Mouse (Mus musculus): Measurements from ENCODE around the gene Fam83b.

The Fam83b gene

DNA sequence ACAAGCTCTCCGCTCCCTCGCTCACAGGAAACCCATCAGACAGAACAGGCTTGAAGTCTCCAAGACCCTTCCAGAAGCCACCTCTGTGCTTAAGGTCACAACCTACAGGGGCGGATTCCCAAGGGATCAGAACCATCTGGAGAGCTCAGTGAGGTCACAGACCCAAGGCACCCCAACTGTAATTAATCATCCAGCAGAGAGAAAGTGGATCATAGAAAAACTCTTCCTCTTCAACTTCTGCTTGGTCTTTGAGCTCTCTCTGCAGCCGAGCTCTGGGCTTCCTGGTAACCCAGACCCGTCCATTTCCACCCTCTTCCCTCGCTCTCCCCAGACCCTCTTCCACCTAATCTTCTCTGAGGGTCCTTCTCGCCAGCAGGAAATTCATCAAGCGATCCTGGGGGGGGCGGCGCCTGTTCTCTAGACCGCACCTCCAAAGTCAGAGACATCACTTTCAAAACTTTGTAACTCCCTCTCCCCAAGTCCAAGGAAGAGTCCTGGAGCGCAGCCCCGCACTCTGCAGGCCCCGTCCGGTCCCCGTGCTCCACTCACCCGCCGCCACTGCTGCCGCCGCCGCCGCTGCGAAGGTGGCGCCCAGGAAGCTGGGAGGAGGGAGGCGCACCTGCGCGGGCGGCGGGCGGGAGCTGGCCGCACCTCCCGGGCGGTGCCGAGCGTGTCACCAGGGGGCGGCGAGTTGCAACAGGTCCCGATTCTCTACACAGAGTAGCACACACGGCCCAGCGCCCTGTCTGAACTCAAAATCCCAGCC lies at the start of gene Fam83b:
TSS of gene Fam83b (minus strand) at position 602 of the 766 bp plus-strand sequence.
- peak in 1 of 2 experiments; percentile 14 for DNase-seq

DNA sequence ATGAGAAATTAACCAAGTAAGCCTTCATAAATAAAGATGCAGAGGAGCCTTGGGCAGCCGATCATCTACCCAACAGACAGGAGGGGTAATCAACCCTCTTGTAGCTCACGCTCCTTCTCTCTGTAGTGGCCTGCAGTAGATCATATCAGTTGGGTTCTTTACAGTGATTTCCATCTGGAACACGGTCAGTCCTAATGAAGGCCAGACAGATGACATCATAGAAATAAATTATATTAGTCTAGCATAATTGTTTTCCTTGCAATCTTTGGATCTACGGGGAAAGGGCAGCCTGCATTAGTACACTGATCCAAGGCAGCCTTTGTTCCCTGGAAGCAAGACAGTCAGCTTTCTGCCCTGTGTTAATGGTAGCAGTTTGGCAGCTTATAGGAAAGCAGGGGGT lies 47.2 kb upstream of the Fam83b start:
- DNase-seq = no peak

DNA sequence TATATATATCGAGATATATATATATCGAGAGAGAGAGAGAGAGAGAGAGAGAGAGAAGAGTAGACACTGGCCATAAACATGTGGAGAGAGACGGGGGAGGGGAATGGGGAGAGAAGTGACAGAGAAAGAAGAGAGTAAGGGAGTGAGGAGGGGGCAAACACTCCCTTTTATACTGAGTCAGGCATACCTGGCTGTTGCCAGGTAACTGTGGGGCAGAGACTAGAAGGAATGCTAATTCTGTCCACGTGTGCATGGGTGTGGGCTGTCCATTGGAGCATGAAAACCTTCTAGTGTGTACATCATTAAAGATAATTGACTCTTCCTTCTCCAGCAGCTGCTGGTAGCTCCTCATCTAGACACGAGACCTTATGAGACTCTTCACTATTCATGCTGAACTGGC lies 36.8 kb upstream of the Fam83b start:
- no peak for DNase-seq

DNA sequence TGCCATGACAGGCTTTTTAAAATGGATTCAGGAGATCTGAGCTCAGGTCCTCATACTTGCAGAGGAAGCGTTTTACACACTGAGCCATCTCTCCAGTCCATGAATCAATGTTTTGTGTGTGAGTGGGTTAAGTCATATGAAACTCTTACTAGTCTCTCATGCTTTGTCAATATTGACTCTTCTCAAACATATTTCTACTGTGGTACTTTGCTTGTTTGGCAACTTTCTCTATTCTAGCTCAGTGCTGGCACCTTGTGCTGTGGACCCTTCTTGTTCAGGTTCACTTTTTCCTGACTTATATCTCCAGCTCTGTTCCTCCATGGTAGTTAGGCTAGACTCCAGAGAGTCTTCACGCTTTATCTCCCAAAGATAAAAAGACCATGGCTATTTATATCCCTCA lies 36.0 kb upstream of the Fam83b start:
- DNase-seq = no peak

GRCm38 (mm10) chr9:76597395-76597794 lies 30.5 kb upstream of the Fam83b start:
- no peak for DNase-seq

GRCm38 (mm10) chr9:76593841-76594240 lies 26.9 kb upstream of the Fam83b start:
- DNase-seq = no peak

- no peak for DNase-seq
Observed at GRCm38 (mm10) chr9:76583943-76584342, 17.0 kb upstream of the Fam83b start.

GRCm38 (mm10) chr9:76581966-76582365 lies 15.1 kb upstream of the Fam83b start:
- DNase-seq = no peak

DNA sequence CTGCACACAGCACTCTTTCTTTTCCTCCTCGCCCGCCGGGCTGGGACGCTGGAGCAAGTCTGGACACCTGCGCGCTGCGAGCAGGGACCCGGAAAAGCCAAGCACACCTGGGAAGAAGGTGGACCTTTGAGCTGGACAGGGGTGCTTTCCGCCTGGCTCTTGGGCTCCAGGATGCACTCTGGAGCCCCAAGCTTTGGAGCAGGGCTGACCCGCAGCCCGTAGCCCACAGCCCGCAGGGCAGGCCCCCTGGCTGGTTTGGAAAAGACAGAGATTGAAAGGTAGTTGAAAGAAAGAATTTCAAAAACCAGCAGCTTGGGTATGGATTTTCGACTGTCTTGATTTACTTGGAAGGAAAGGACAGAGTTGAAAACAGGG lies 352 bp upstream of the Fam83b start:
- DNase-seq = no peak

DNA sequence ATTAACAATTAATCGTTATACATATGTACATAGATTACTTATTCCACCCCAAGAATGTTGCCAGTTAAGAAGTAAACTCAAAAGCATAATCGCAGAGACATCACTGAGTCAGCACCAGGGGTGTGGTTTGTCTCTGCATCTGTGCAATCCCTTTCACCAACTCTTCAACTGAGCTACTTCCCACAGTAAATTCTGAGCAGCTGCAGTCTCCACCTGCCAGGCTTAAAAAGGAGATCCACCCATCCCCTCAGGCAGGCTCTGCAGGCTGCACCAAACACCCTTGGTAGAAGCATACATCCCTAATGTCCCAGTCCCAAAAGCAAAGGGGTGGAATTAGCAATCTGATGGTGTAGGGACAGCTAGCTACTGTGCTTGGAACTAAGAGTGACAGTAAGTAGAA lies 1.3 kb downstream of the Fam83b start:
- no peak for DNase-seq

- DNase-seq = no peak
Observed at GRCm38 (mm10) chr9:76564071-76564470, 2.8 kb downstream of the Fam83b start.

DNA sequence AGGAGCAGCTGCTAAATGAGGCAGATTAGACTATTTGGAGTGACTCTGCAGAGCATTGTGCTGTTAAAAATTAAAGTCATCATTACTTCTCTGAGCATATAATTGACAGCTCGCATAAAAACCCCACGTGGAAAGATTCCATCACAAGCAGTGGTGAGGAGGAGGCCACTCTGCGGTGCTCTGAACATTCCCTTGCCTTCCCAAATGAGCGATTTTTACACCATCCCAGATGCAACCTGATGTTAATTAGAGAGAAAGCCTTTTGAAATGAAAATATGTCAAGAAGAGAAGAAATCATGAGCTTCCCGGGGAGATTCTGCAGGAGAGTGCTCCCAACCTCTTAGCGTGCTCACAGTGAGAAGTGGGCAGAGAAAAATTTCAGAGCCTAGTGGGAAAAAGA lies 4.1 kb downstream of the Fam83b start:
- DNase-seq = no peak

- DNase-seq = no peak
Observed at GRCm38 (mm10) chr9:76559240-76559639, 7.7 kb downstream of the Fam83b start.

GRCm38 (mm10) chr9:76553758-76554157 lies 13.2 kb downstream of the Fam83b start:
- DNase-seq = no peak

DNA sequence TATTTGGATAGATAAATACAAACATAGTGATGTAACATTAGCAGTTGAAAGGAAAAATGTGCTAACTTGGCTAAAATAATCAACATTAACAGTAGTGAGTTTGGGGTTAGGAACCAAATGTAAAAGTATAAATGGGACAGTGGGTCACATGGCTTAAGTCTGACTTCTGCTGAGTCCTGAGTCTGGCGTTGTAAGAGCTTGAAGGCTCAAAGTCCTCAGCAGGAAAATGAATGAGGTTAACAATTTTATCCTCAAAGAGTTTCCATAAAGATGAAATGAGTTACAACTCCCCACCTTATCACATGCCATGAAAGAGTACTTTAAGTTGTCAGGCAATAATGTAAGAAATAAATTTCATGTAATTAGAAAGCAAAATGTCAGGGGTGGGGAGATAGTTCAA lies 13.8 kb downstream of the Fam83b start:
- DNase-seq = no peak

DNA sequence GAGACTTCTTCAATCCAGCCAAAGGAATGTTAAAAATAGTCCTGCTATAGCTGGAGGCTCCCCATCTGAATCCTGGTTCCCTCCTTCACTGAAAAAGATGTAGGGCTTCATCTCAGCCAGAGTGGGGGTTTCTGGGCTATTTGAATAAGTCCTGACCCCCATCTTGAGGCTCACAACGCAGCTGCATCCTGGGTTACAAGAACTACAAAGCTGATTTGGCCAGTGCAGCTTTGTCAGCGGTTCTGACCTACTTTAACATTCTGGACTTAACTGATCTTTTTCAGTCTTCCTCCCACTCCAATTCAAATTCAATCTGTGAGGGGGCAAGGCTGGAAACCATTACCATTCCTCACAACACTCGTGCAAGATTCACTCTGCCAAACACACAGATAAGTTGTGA lies 20.2 kb downstream of the Fam83b start:
- no peak for DNase-seq

- DNase-seq = no peak
Observed at GRCm38 (mm10) chr9:76540684-76541083, 26.2 kb downstream of the Fam83b start.

- no peak for DNase-seq
Observed at GRCm38 (mm10) chr9:76539953-76540621, 26.8 kb downstream of the Fam83b start.

- DNase-seq = no peak
Observed at GRCm38 (mm10) chr9:76539271-76539670, 27.6 kb downstream of the Fam83b start.

DNA sequence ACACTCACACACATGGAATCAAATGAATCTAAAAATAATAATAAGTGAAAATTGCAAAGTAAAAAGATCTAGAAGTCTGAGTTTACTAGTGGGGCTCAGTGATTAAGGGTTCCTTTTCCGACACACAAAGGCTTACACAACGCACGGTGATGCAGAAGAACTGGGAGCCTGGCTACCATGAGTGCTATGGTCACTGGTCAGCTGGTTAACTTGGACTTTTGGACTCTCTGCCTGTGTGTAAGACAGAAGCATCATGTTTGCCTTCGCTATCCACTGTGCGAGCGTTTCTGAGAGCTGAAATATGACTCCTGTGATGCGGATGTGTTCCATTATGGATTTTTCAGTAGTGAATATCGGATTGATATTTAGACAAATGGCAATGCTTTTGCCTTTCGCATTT lies 30.9 kb downstream of the Fam83b start:
- no peak for DNase-seq

- DNase-seq = no peak
Observed at GRCm38 (mm10) chr9:76532403-76532802, 34.5 kb downstream of the Fam83b start.

DNA sequence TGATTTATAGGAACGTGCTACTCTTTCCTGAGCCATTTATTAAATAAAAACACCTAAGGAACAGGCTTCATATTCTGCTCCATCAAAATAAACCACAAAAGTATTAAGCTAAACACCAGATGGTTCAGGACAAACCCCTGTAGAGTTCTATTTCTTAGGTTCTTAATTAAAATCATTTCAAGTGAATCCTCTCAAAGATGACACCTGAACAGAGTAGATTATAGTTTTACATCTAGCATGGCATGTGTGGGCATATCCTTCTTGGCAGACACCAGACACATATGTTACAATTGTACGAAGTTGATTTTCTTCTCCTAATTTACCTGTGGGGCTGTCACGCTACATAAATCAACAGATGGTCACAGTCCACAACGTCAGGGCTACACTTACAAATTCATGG lies 35.5 kb downstream of the Fam83b start:
- no peak for DNase-seq

GRCm38 (mm10) chr9:76525592-76525991 lies 41.3 kb downstream of the Fam83b start:
- no peak for DNase-seq

- DNase-seq = no peak
Observed at GRCm38 (mm10) chr9:76523075-76523474, 43.8 kb downstream of the Fam83b start.

- no peak for DNase-seq
Observed at GRCm38 (mm10) chr9:76521640-76522039, 45.3 kb downstream of the Fam83b start.
